Mouse (Mus musculus): ENCODE measurements at regions not wholly inside any gene's neighbourhood (a gene's known extent, or its start where the extent isn't known, plus 50 kb on each side); places are given as distances from the start of the nearest gene placed in this dataset.

DNA sequence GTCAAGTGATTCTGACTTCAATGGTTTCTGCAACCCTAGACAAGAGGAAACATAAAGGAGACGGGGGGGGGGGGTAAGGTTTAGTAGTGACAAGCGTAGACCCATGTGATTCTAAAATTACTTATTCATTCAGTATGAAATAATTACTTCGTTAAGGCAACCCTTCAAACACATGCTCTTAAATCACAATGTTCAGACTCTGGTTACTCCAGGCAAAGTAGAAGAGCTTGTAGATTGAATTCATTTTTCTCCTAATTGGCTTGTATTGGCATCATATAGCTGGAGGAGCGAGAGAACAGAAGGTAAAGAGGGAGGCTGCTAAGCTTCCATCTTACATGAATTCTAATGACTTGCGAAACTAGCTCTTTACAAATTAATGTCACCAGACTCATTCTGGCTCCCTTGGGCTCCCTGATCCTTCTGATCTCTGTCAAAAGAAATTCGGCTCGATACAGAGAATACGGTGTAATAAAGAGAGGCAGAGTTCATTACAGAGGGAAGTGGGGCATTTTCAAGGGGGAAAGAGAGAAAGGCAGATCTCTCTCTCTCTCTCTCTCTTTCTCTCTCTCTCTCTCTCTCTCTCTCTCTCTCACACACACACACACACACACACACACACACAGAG is 163.6 kb upstream of the Egfl6 start:
- Histone ChIP-seq H3K9ac (ENCODE audit: low read depth, low read length) (no peak overlapping the region), H3K36me3 (ENCODE audit: control insufficient read depth, insufficient read depth, low read length) (no peaks in the 10 kb centered on the region), H3K4me3 (ENCODE audit: low read depth, low read length) (no peak overlapping the region), H3K4me2 (ENCODE audit: low read length) (no peak overlapping the region), H3K4me1 (ENCODE audit: control insufficient read depth, insufficient read depth, low read length) (no peaks in the 10 kb centered on the region), H3K9me3 (replicated peaks; ENCODE audit: control insufficient read depth, low read length, poor library complexity, severe bottlenecking) (no peaks in the 10 kb centered on the region), H3K27me3 (ENCODE audit: control insufficient read depth, insufficient read depth, low read depth, low read length) (no peaks in the 10 kb centered on the region), H3K27ac (ENCODE audit: low read length) (no peak overlapping the region)
- peak; percentile 77 for ATAC-seq
- 42% methylated on average over 8 of the region's 8 CpGs for WGBS

GRCm38 (mm10) chrX:166731354-166731753 is 145.8 kb upstream of the Egfl6 start:
- no peaks in the 10 kb centered on the region for H3K4me1 ChIP-seq (ENCODE audit: control insufficient read depth, insufficient read depth, low read length)
- no peak for ATAC-seq
- no peaks in the 10 kb centered on the region for H3K36me3 ChIP-seq (ENCODE audit: control insufficient read depth, insufficient read depth, low read length)
- H3K4me3 ChIP-seq (ENCODE audit: low read depth, low read length) = no peak overlapping the region
- H3K4me2 ChIP-seq (ENCODE audit: low read length) = no peak overlapping the region
- 82% methylated on average over 2 of the region's 2 CpGs for WGBS
- H3K9ac ChIP-seq (ENCODE audit: low read depth, low read length) = no peak overlapping the region
- peaks cover 3% of the 10 kb centered on the region; the same call in 1 of the 2 replicates for H3K27me3 ChIP-seq (ENCODE audit: control insufficient read depth, insufficient read depth, low read depth, low read length)
- no peaks in the 10 kb centered on the region for H3K9me3 ChIP-seq (replicated peaks; ENCODE audit: control insufficient read depth, low read length, poor library complexity, severe bottlenecking)
- no peak overlapping the region for H3K27ac ChIP-seq (ENCODE audit: low read length)

DNA sequence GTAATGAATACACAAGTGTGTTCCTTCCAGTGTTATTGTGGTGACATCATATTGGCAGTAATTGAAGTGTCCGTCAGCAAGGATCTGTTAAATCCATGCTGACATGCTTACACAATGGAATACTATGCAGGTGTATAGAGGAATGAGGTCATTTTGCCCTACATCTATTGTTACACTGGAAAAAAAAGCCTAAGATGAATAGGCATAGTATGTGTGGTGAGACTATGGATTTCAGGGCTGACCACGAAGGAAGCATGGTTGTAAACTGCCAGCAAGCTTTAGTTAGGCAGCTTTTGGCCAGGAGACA is 143.1 kb upstream of the Egfl6 start:
- H3K4me1 ChIP-seq (ENCODE audit: control insufficient read depth, insufficient read depth, low read length) = no peaks in the 10 kb centered on the region
- no peaks in the 10 kb centered on the region for H3K9me3 ChIP-seq (replicated peaks; ENCODE audit: control insufficient read depth, low read length, poor library complexity, severe bottlenecking)
- no peaks in the 10 kb centered on the region for H3K36me3 ChIP-seq (ENCODE audit: control insufficient read depth, insufficient read depth, low read length)
- no peak overlapping the region for H3K4me3 ChIP-seq (ENCODE audit: low read depth, low read length)
- WGBS = 45% methylated on average over 2 of the region's 2 CpGs
- no peak overlapping the region for H3K9ac ChIP-seq (ENCODE audit: low read depth, low read length)
- no peak for ATAC-seq
- peaks cover 3% of the 10 kb centered on the region; the same call in 1 of the 2 replicates for H3K27me3 ChIP-seq (ENCODE audit: control insufficient read depth, insufficient read depth, low read depth, low read length)
- H3K27ac ChIP-seq (ENCODE audit: low read length) = no peak overlapping the region
- no peak overlapping the region for H3K4me2 ChIP-seq (ENCODE audit: low read length)

DNA sequence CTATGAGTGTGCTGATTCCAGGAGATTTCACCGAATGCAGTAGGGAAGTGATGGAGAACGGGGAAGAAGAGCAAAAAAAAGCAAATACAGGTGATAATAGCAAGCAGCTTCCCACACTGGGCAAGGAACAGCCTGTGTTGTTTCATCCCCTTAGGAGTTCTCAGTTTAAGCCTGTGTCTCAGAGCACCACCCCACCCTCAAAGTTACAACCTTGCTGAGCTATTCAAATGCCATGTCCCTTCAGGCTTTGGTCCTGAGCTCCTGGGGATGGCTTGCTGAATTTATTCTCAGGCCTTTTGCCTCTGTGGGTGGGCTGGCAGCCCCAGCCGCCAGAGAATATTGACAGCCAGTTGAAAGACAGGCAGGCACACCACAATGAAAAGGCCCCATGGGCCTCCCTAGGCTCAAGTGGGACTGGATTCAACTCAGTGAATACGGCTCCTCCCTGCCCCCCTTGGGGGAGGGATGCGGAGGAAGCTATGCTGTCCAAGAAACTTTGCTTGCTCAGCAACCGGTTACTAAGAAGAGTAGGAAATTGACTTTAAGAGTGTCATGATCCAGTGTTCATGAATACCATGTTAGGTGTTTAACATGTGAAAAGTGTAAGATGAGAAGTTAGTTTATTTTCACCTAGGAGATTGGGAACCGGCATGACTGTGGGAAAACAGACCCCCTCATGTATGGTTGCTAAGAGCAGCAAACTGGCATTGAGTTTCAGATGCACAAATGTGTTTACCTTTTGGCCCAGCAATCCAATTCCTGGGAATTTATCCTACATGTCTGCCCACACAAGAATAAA is 142.5 kb upstream of the Egfl6 start:
- Histone ChIP-seq H3K9me3 (replicated peaks; ENCODE audit: control insufficient read depth, low read length, poor library complexity, severe bottlenecking) (no peaks in the 10 kb centered on the region), H3K4me1 (ENCODE audit: control insufficient read depth, insufficient read depth, low read length) (no peaks in the 10 kb centered on the region), H3K36me3 (ENCODE audit: control insufficient read depth, insufficient read depth, low read length) (no peaks in the 10 kb centered on the region), H3K4me2 (ENCODE audit: low read length) (no peak overlapping the region), H3K27me3 (ENCODE audit: control insufficient read depth, insufficient read depth, low read depth, low read length) (peaks cover 3% of the 10 kb centered on the region; the same call in 1 of the 2 replicates), H3K4me3 (ENCODE audit: low read depth, low read length) (no peak overlapping the region), H3K27ac (ENCODE audit: low read length) (peak overlapping the region; percentile 11; the same call in 1 of the 2 replicates), H3K9ac (ENCODE audit: low read depth, low read length) (no peak overlapping the region)
- WGBS = 28% methylated on average over 7 of the region's 7 CpGs
- ATAC-seq = peak; percentile 75; the same call in 1 of the 2 replicates

GRCm38 (mm10) chrX:166725761-166726503 is 140.4 kb upstream of the Egfl6 start:
- Histone ChIP-seq H3K4me3 (ENCODE audit: low read depth, low read length) (no peak overlapping the region), H3K27me3 (ENCODE audit: control insufficient read depth, insufficient read depth, low read depth, low read length) (peaks cover 3% of the 10 kb centered on the region; the same call in 1 of the 2 replicates), H3K36me3 (ENCODE audit: control insufficient read depth, insufficient read depth, low read length) (no peaks in the 10 kb centered on the region), H3K27ac (ENCODE audit: low read length) (no peak overlapping the region), H3K4me2 (ENCODE audit: low read length) (no peak overlapping the region), H3K9me3 (replicated peaks; ENCODE audit: control insufficient read depth, low read length, poor library complexity, severe bottlenecking) (no peaks in the 10 kb centered on the region), H3K4me1 (ENCODE audit: control insufficient read depth, insufficient read depth, low read length) (no peaks in the 10 kb centered on the region), H3K9ac (ENCODE audit: low read depth, low read length) (no peak overlapping the region)
- no peak for ATAC-seq
- WGBS = 58% methylated on average over 6 of the region's 6 CpGs

- Histone ChIP-seq H3K9ac (ENCODE audit: low read depth, low read length) (no peak overlapping the region), H3K4me3 (ENCODE audit: low read depth, low read length) (no peak overlapping the region), H3K27ac (ENCODE audit: low read length) (no peak overlapping the region), H3K36me3 (ENCODE audit: control insufficient read depth, insufficient read depth, low read length) (no peaks in the 10 kb centered on the region), H3K4me2 (ENCODE audit: low read length) (no peak overlapping the region), H3K27me3 (ENCODE audit: control insufficient read depth, insufficient read depth, low read depth, low read length) (no peaks in the 10 kb centered on the region; the same call in 1 of the 2 replicates), H3K9me3 (replicated peaks; ENCODE audit: control insufficient read depth, low read length, poor library complexity, severe bottlenecking) (no peaks in the 10 kb centered on the region), H3K4me1 (ENCODE audit: control insufficient read depth, insufficient read depth, low read length) (no peaks in the 10 kb centered on the region)
- ATAC-seq = no peak
These were observed 132.6 kb upstream of the Egfl6 start for GRCm38 (mm10) chrX:166718075-166718474.

DNA sequence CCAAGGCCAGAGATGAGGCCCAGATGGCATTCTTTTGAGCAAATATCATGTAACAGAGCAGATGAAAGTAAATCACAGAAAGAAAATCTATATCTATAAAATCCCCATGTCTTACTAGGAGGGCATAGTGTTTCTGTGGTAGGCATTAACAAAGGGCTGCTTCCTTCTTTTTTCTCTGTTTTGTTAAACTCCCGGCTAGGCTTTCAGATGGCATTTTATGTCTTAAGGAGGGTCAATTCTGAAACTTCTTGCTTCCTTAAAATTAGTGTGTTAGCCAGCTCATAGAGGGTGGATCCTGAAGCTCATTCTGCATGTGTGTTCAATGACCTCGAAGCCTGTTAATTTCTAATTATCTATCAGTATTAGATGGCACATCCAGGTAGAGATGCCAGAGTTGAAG is 123.8 kb upstream of the Egfl6 start:
- Histone ChIP-seq H3K36me3 (ENCODE audit: control insufficient read depth, insufficient read depth, low read length) (no peaks in the 10 kb centered on the region), H3K4me2 (ENCODE audit: low read length) (no peak overlapping the region), H3K27ac (ENCODE audit: low read length) (no peak overlapping the region), H3K4me3 (ENCODE audit: low read depth, low read length) (no peak overlapping the region), H3K27me3 (ENCODE audit: control insufficient read depth, insufficient read depth, low read depth, low read length) (no peaks in the 10 kb centered on the region; the same call in 1 of the 2 replicates), H3K9ac (ENCODE audit: low read depth, low read length) (no peak overlapping the region), H3K4me1 (ENCODE audit: control insufficient read depth, insufficient read depth, low read length) (no peaks in the 10 kb centered on the region), H3K9me3 (replicated peaks; ENCODE audit: control insufficient read depth, low read length, poor library complexity, severe bottlenecking) (no peaks in the 10 kb centered on the region)
- 69% methylated on average over 2 of the region's 2 CpGs for WGBS
- no peak for ATAC-seq

GRCm38 (mm10) chrX:166708106-166708505 is 122.6 kb upstream of the Egfl6 start:
- no peak overlapping the region for H3K9ac ChIP-seq (ENCODE audit: low read depth, low read length)
- no peaks in the 10 kb centered on the region for H3K36me3 ChIP-seq (ENCODE audit: control insufficient read depth, insufficient read depth, low read length)
- no peak overlapping the region for H3K27ac ChIP-seq (ENCODE audit: low read length)
- no peak overlapping the region for H3K4me2 ChIP-seq (ENCODE audit: low read length)
- WGBS = 81% methylated on average over 1 of the region's 1 CpGs
- ATAC-seq = no peak
- H3K4me1 ChIP-seq (ENCODE audit: control insufficient read depth, insufficient read depth, low read length) = no peaks in the 10 kb centered on the region
- no peak overlapping the region for H3K4me3 ChIP-seq (ENCODE audit: low read depth, low read length)
- no peaks in the 10 kb centered on the region; the same call in 1 of the 2 replicates for H3K27me3 ChIP-seq (ENCODE audit: control insufficient read depth, insufficient read depth, low read depth, low read length)
- H3K9me3 ChIP-seq (replicated peaks; ENCODE audit: control insufficient read depth, low read length, poor library complexity, severe bottlenecking) = no peaks in the 10 kb centered on the region

GRCm38 (mm10) chrX:166707029-166707428 is 121.5 kb upstream of the Egfl6 start:
- H3K9me3 ChIP-seq (replicated peaks; ENCODE audit: control insufficient read depth, low read length, poor library complexity, severe bottlenecking) = no peaks in the 10 kb centered on the region
- no peaks in the 10 kb centered on the region for H3K4me1 ChIP-seq (ENCODE audit: control insufficient read depth, insufficient read depth, low read length)
- no peak for ATAC-seq
- no peak overlapping the region for H3K4me3 ChIP-seq (ENCODE audit: low read depth, low read length)
- no peak overlapping the region for H3K4me2 ChIP-seq (ENCODE audit: low read length)
- H3K36me3 ChIP-seq (ENCODE audit: control insufficient read depth, insufficient read depth, low read length) = no peaks in the 10 kb centered on the region
- H3K27ac ChIP-seq (ENCODE audit: low read length) = no peak overlapping the region
- no peaks in the 10 kb centered on the region; the same call in 1 of the 2 replicates for H3K27me3 ChIP-seq (ENCODE audit: control insufficient read depth, insufficient read depth, low read depth, low read length)
- 82% methylated on average over 1 of the region's 1 CpGs for WGBS
- H3K9ac ChIP-seq (ENCODE audit: low read depth, low read length) = no peak overlapping the region
